Mouse (Mus musculus) neural tube, embryonic 12.5 days (tissue): ENCODE results near the gene Zdhhc7. TPM values are rescaled to one million over a fixed set of nuclear protein-coding genes. Genes with fewer than 3 reads are reported as not detected.

Experiments
- ATAC-seq: fragments of 200-750 bp; cut with Nextera tagmentation; 2 replicates; pipeline ENCODE4 v1.8.0; 2017; ENCODE audit warnings: low read depth, mild to moderate bottlenecking, moderate TSS enrichment, moderate library complexity; ENCODE audit not compliant: low FRiP score
- H3K27ac ChIP-seq: fragments of 300-500 bp; sonication (generic); 2 replicates; pipeline ENCODE4 v1.5.1; 2016
- H3K27me3 ChIP-seq: fragments of 300-500 bp; sonication (generic); replicated peaks from 2 replicates; pipeline ENCODE4 v1.6.1; 2016; ENCODE audit warnings: mild to moderate bottlenecking
- H3K36me3 ChIP-seq: fragments of 300-500 bp; sonication (generic); 2 replicates; pipeline ENCODE4 v1.6.1; 2016; ENCODE audit warnings: mild to moderate bottlenecking
- H3K4me1 ChIP-seq: fragments of 300-500 bp; sonication (generic); 2 replicates; pipeline ENCODE4 v1.6.1; 2016
- H3K4me2 ChIP-seq: fragments of 300-500 bp; sonication (generic); replicated peaks from 2 replicates; pipeline ENCODE4 v1.6.1; 2016; ENCODE audit warnings: mild to moderate bottlenecking
- H3K4me3 ChIP-seq: fragments of 300-500 bp; sonication (generic); 2 replicates; pipeline ENCODE4 v1.5.1; 2016
- H3K9ac ChIP-seq: fragments of 300-500 bp; sonication (generic); 2 replicates; pipeline ENCODE4 v1.6.1; 2016; ENCODE audit warnings: mild to moderate bottlenecking
- H3K9me3 ChIP-seq: fragments of 300-500 bp; sonication (generic); 2 replicates; pipeline ENCODE4 v1.6.1; 2016; ENCODE audit warnings: mild to moderate bottlenecking
- WGBS: fragments of 180-500 bp; shearing (Covaris S2); methylation state at CpG from one replicate; pipeline ENCODE4 v1.1.7; 2016; 5-methylcytosine and 5-hydroxymethylcytosine counted together
- polyA plus RNA-seq: library from polyadenylated mRNA; unstranded; fragments of >200 nt; fragmentation: Nextera tagmentation; extraction: Ambion mirVana; gene quantifications from 2 replicates; pipeline ENCODE4 v1.2.1, GENCODE M21; 2016

The Zdhhc7 gene
- polyA plus RNA-seq, 1 experiment from 2014 or later, result 33.7 TPM

GRCm38 (mm10) chr8:120039313-120039919 is 61.9 kb downstream of the Zdhhc7 start:
- Histone ChIP-seq H3K36me3 (no peaks in the 10 kb centered on the region), H3K4me2 (no peak overlapping the region), H3K4me3 (no peak overlapping the region), H3K9me3 (no peaks in the 10 kb centered on the region), H3K27ac (no peak overlapping the region), H3K27me3 (no peaks in the 10 kb centered on the region), H3K9ac (no peak overlapping the region), H3K4me1 (peaks cover 2% of the 10 kb centered on the region; the same call in 1 of the 2 replicates)
- no peak for ATAC-seq
- 82% methylated on average over 11 of the region's 11 CpGs for WGBS

- Histone ChIP-seq H3K4me3 (no peak overlapping the region), H3K4me1 (peaks cover 4% of the 10 kb centered on the region; the same call in 1 of the 2 replicates), H3K9ac (no peak overlapping the region), H3K36me3 (no peaks in the 10 kb centered on the region), H3K9me3 (no peaks in the 10 kb centered on the region), H3K27me3 (no peaks in the 10 kb centered on the region), H3K27ac (no peak overlapping the region), H3K4me2 (no peak overlapping the region)
- 94% methylated on average over 12 of the region's 12 CpGs for WGBS
- ATAC-seq, result no peak
Observed at GRCm38 (mm10) chr8:120038741-120039140, 62.5 kb downstream of the Zdhhc7 start.

- ATAC-seq, result no peak
- 86% methylated on average over 8 of the region's 8 CpGs for WGBS
Observed at GRCm38 (mm10) chr8:120037611-120038010, 63.7 kb downstream of the Zdhhc7 start.

GRCm38 (mm10) chr8:120037199-120037598 is 64.1 kb downstream of the Zdhhc7 start:
- Histone ChIP-seq H3K27ac (no peak overlapping the region), H3K36me3 (no peaks in the 10 kb centered on the region), H3K4me1 (peaks cover 4% of the 10 kb centered on the region; the same call in 1 of the 2 replicates), H3K4me3 (no peak overlapping the region), H3K9me3 (no peaks in the 10 kb centered on the region), H3K9ac (no peak overlapping the region), H3K4me2 (no peak overlapping the region), H3K27me3 (no peaks in the 10 kb centered on the region)
- 88% methylated on average over 15 of the region's 15 CpGs for WGBS
- no peak for ATAC-seq

More at GRCm38 (mm10) chr8:120037611-120038010, 63.7 kb downstream of the Zdhhc7 start:
- H3K27ac ChIP-seq, result no peak overlapping the region
- H3K36me3 ChIP-seq, result no peaks in the 10 kb centered on the region
- no peak overlapping the region for H3K4me2 ChIP-seq
- H3K9ac ChIP-seq, result no peak overlapping the region
- H3K27me3 ChIP-seq, result no peaks in the 10 kb centered on the region
- H3K4me3 ChIP-seq, result no peak overlapping the region
- H3K4me1 ChIP-seq, result peaks cover 4% of the 10 kb centered on the region; the same call in 1 of the 2 replicates
- no peaks in the 10 kb centered on the region for H3K9me3 ChIP-seq

- ATAC-seq, result no peak
- H3K27me3 ChIP-seq, result no peaks in the 10 kb centered on the region
- no peak overlapping the region for H3K27ac ChIP-seq
- no peak overlapping the region for H3K4me2 ChIP-seq
- WGBS, result 77% methylated on average over 4 of the region's 4 CpGs
- H3K9me3 ChIP-seq, result no peaks in the 10 kb centered on the region
- H3K9ac ChIP-seq, result no peak overlapping the region
- H3K36me3 ChIP-seq, result no peaks in the 10 kb centered on the region
- H3K4me3 ChIP-seq, result no peak overlapping the region
- H3K4me1 ChIP-seq, result peaks cover 4% of the 10 kb centered on the region; the same call in 1 of the 2 replicates
Observed at GRCm38 (mm10) chr8:120036578-120036977, 64.7 kb downstream of the Zdhhc7 start.

GRCm38 (mm10) chr8:120036111-120036510 is 65.2 kb downstream of the Zdhhc7 start:
- H3K4me1 ChIP-seq, result peaks cover 4% of the 10 kb centered on the region; the same call in 1 of the 2 replicates
- H3K27me3 ChIP-seq, result no peaks in the 10 kb centered on the region
- H3K36me3 ChIP-seq, result no peaks in the 10 kb centered on the region
- H3K27ac ChIP-seq, result no peak overlapping the region
- ATAC-seq, result no peak
- H3K9me3 ChIP-seq, result no peaks in the 10 kb centered on the region
- H3K9ac ChIP-seq, result no peak overlapping the region
- H3K4me2 ChIP-seq, result no peak overlapping the region
- 27% methylated on average over 9 of the region's 9 CpGs for WGBS
- H3K4me3 ChIP-seq, result no peak overlapping the region

GRCm38 (mm10) chr8:120034471-120034870 is 66.8 kb downstream of the Zdhhc7 start:
- Histone ChIP-seq H3K9ac (no peak overlapping the region), H3K27ac (no peak overlapping the region), H3K36me3 (no peaks in the 10 kb centered on the region), H3K9me3 (no peaks in the 10 kb centered on the region), H3K4me3 (no peak overlapping the region), H3K4me2 (no peak overlapping the region), H3K27me3 (no peaks in the 10 kb centered on the region), H3K4me1 (peaks cover 4% of the 10 kb centered on the region; the same call in 1 of the 2 replicates)
- ATAC-seq, result no peak
- 33% methylated on average over 6 of the region's 6 CpGs for WGBS

DNA sequence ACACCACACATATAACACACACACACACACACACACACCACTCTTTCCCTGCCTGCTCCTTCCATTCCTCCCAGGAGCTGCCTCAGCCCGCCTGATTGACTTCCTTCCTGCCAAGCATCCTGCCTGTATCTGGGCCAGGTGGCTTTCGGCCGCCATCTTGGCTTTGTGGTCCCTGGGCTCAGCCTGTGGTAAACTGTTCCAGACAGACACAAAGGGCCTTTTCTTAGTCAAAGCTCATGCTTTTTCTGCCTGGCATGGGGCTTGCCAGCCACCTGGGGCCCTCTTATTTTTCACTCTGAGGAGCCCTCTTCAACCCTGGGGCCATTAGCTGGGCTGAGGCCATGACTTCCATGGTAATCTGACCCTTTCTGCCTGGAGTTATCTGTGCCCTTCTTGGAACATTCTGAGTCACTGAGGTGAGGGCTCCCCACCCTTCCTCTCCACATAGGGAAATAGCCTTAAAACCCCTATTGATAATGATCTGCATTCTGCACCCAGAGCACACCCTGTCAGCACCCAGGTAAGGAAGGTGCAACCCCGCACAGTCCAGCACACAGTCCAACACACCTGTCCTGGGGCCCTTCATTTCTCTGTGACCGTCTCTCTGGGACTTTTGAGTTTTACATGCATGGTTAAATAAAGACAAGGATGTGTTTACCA is 68.6 kb downstream of the Zdhhc7 start:
- H3K9ac ChIP-seq, result no peak overlapping the region
- H3K27me3 ChIP-seq, result no peaks in the 10 kb centered on the region
- no peak overlapping the region for H3K27ac ChIP-seq
- no peaks in the 10 kb centered on the region for H3K9me3 ChIP-seq
- no peak overlapping the region for H3K4me3 ChIP-seq
- peaks cover 4% of the 10 kb centered on the region; the same call in 1 of the 2 replicates for H3K4me1 ChIP-seq
- ATAC-seq, result no peak
- 82% methylated on average over 5 of the region's 5 CpGs for WGBS
- H3K36me3 ChIP-seq, result no peaks in the 10 kb centered on the region
- no peak overlapping the region for H3K4me2 ChIP-seq

Other genes with a start within 250 kb of the Zdhhc7 start
- gene Klhl36, start 239.2 kb downstream of the Zdhhc7 start, polyA plus RNA-seq, result 10.8 and 10.9 TPM in 2 replicates
- gene Usp10, start 191.1 kb downstream of the Zdhhc7 start, polyA plus RNA-seq, result 137 and 142 TPM in 2 replicates
- gene Gm20388, start 190.6 kb downstream of the Zdhhc7 start, polyA plus RNA-seq, result not detected in 2 replicates
- gene Crispld2, start 109.0 kb downstream of the Zdhhc7 start, polyA plus RNA-seq, result 5.2 and 5.6 TPM in 2 replicates
- gene 6430548M08Rik, start 12.7 kb upstream of the Zdhhc7 start, polyA plus RNA-seq, result 16.6 and 17.3 TPM in 2 replicates
- 0.89 and 1.3 TPM in 2 replicates for gene Fam92b, start 76.0 kb upstream of the Zdhhc7 start, polyA plus RNA-seq
- 26.0 and 30.5 TPM in 2 replicates for gene Gse1, start 127.0 kb upstream of the Zdhhc7 start, polyA plus RNA-seq